Mouse (Mus musculus): ENCODE results near the gene Mxi1.
A peak's percentile ranks its signal among the peaks of the same experiment; 100 is the strongest.

The Mxi1 gene

GRCm38 (mm10) chr19:53310348-53310747 is at the start of gene Mxi1:
TSS of gene Mxi1 (plus strand) at chr19:53310518.
- peak in 1 of 2 experiments; percentile 20 for DNase-seq (ENCODE audit: low read depth in 2 of 2, low spot score in 2 of 2)

GRCm38 (mm10) chr19:53260828-53261227 is 49.5 kb upstream of the Mxi1 start:
- no peak for DNase-seq (ENCODE audit: low read depth in 2 of 2, low spot score in 2 of 2)

- no peak for DNase-seq (ENCODE audit: low read depth in 2 of 2, low spot score in 2 of 2)
Measured at GRCm38 (mm10) chr19:53262061-53262460, 48.3 kb upstream of the Mxi1 start.

- DNase-seq (ENCODE audit: low read depth in 2 of 2, low spot score in 2 of 2): peak; percentile 62
Measured at GRCm38 (mm10) chr19:53263859-53264733, 46.2 kb upstream of the Mxi1 start.

GRCm38 (mm10) chr19:53264821-53265727 is 45.2 kb upstream of the Mxi1 start:
- no peak for DNase-seq (ENCODE audit: low read depth in 2 of 2, low spot score in 2 of 2)

- no peak for DNase-seq (ENCODE audit: low read depth in 2 of 2, low spot score in 2 of 2)
Measured at GRCm38 (mm10) chr19:53267305-53267704, 43.0 kb upstream of the Mxi1 start.

GRCm38 (mm10) chr19:53273055-53273722 is 37.1 kb upstream of the Mxi1 start:
- DNase-seq (ENCODE audit: low read depth in 2 of 2, low spot score in 2 of 2): no peak

- no peak for DNase-seq (ENCODE audit: low read depth in 2 of 2, low spot score in 2 of 2)
Measured at GRCm38 (mm10) chr19:53273781-53274428, 36.4 kb upstream of the Mxi1 start.

- no peak for DNase-seq (ENCODE audit: low read depth in 2 of 2, low spot score in 2 of 2)
Measured at GRCm38 (mm10) chr19:53275204-53275603, 35.1 kb upstream of the Mxi1 start.

GRCm38 (mm10) chr19:53276902-53277707 is 33.2 kb upstream of the Mxi1 start:
- DNase-seq (ENCODE audit: low read depth in 2 of 2, low spot score in 2 of 2): no peak

- no peak for DNase-seq (ENCODE audit: low read depth in 2 of 2, low spot score in 2 of 2)
Measured at GRCm38 (mm10) chr19:53278491-53279415, 31.6 kb upstream of the Mxi1 start.

- no peak for DNase-seq (ENCODE audit: low read depth in 2 of 2, low spot score in 2 of 2)
Measured at GRCm38 (mm10) chr19:53280254-53280653, 30.1 kb upstream of the Mxi1 start.

GRCm38 (mm10) chr19:53282571-53282970 is 27.7 kb upstream of the Mxi1 start:
- DNase-seq (ENCODE audit: low read depth in 2 of 2, low spot score in 2 of 2): no peak

- no peak for DNase-seq (ENCODE audit: low read depth in 2 of 2, low spot score in 2 of 2)
Measured at GRCm38 (mm10) chr19:53283742-53284141, 26.6 kb upstream of the Mxi1 start.

- no peak for DNase-seq (ENCODE audit: low read depth in 2 of 2, low spot score in 2 of 2)
Measured at GRCm38 (mm10) chr19:53284268-53285208, 25.8 kb upstream of the Mxi1 start.

GRCm38 (mm10) chr19:53296331-53297254 is 13.7 kb upstream of the Mxi1 start:
- DNase-seq (ENCODE audit: low read depth in 2 of 2, low spot score in 2 of 2): no peak

All from CD8-positive naive resting alpha-beta T cell, adult 2 months (primary cell).